In the genomic region with DNA sequence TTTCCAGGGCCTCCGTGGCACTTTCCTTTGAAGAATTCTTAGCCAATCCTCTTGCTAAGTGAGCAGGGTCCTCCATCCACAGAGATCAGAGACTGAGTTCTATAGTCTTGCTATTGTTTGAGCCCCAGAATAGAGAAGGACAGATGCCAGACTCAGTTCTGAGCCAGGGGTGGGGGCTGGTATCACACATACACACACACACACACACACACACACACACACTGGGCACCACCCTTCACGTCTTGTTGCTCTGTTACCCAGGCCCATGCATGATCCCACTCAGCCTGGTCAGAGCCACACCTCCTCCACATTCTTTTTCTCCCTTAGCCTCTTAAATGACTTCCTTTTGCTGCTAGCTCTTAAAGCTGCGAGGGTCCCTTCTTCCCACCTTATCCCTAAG, we compare ENCODE assay signal across 11 mouse cellular contexts.
A peak's percentile ranks its signal among the peaks of the same experiment; 100 is the strongest.
DNase-seq lines count a peak whose midpoint lies in the region; ATAC-seq lines count a peak whose summit lies in the region.
"Had no signal": no experiment of that assay in that cellular context is flagged by ENCODE, and none has a peak within 500 bp of the region (broad histone marks: within the 10 kb centered on the region; RNA-seq: fewer than 3 reads in every experiment).

No protein-coding gene starts in this region.

- no peaks in the 10 kb centered on the region for H3K9me3 ChIP-seq in heart, embryonic 15.5 days (replicated peaks)
- H3K9me3 ChIP-seq in embryonic facial prominence, embryonic 11.5 days (replicated peaks; ENCODE audit: control insufficient read depth, low read length) = no peaks in the 10 kb centered on the region
- H3K9me3 ChIP-seq in hindbrain, embryonic 12.5 days (replicated peaks) = no peaks in the 10 kb centered on the region
- H3K9me3 ChIP-seq in midbrain, embryonic 15.5 days = no peaks in the 10 kb centered on the region

- 49% methylated on average over 3 of the region's 3 CpGs for WGBS in heart, embryonic 15.5 days
- 24% methylated on average over 3 of the region's 3 CpGs for WGBS in embryonic facial prominence, embryonic 11.5 days
- WGBS in hindbrain, embryonic 12.5 days = 36% methylated on average over 3 of the region's 3 CpGs
- 14% methylated on average over 3 of the region's 3 CpGs for WGBS in midbrain, embryonic 15.5 days

- no peak overlapping the region for H3K4me2 ChIP-seq in heart, embryonic 15.5 days
- no peak overlapping the region for H3K4me2 ChIP-seq in embryonic facial prominence, embryonic 11.5 days (ENCODE audit: low read depth, low read length)
- no peak overlapping the region for H3K4me2 ChIP-seq in hindbrain, embryonic 12.5 days (replicated peaks)
- H3K4me2 ChIP-seq in midbrain, embryonic 15.5 days = 0 out of 2 replicates have a peak overlapping the region, but pooled peaks have one; percentile 33

- no peak for DNase-seq in heart, adult 9 months (ENCODE audit: low spot score in 2 of 2)
- no peak for DNase-seq in embryonic facial prominence, embryonic 11.5 days (ENCODE audit: low spot score)
- DNase-seq in left cerebral cortex, postnatal 36 days (ENCODE audit: low spot score in 2 of 2) = no peak
- DNase-seq in adipocyte (ENCODE audit: low spot score) = no peak
- DNase-seq: lung, postnatal 4 days; thymus, adult 2 months had no signal

- peaks cover 45% of the 10 kb centered on the region for H3K4me1 ChIP-seq in heart, embryonic 15.5 days (replicated peaks)
- peaks cover 13% of the 10 kb centered on the region for H3K4me1 ChIP-seq in embryonic facial prominence, embryonic 11.5 days (ENCODE audit: control insufficient read depth, insufficient read depth, low read length)
- peaks cover 71% of the 10 kb centered on the region for H3K4me1 ChIP-seq in hindbrain, embryonic 12.5 days
- H3K4me1 ChIP-seq in midbrain, embryonic 15.5 days = peaks cover 38% of the 10 kb centered on the region

- H3K4me3 ChIP-seq in heart, embryonic 15.5 days = no peak overlapping the region
- no peak overlapping the region for H3K4me3 ChIP-seq in embryonic facial prominence, embryonic 11.5 days (ENCODE audit: low read depth, low read length)
- H3K4me3 ChIP-seq in hindbrain, embryonic 12.5 days = no peak overlapping the region
- H3K4me3 ChIP-seq in midbrain, embryonic 15.5 days = no peak overlapping the region
- H3K4me3 ChIP-seq: left cerebral cortex, adult 2 months had no signal

- H3K9ac ChIP-seq in heart, embryonic 15.5 days = no peak overlapping the region
- H3K9ac ChIP-seq in embryonic facial prominence, embryonic 11.5 days (replicated peaks; ENCODE audit: low read length) = no peak overlapping the region
- no peak overlapping the region for H3K9ac ChIP-seq in hindbrain, embryonic 12.5 days
- H3K9ac ChIP-seq in midbrain, embryonic 15.5 days = no peak overlapping the region

- ATAC-seq in heart, embryonic 15.5 days (replicated peaks; ENCODE audit: insufficient number of reproducible peaks, insufficient read depth, low FRiP score, low read depth) = no peak
- ATAC-seq in embryonic facial prominence, embryonic 11.5 days (replicated peaks; ENCODE audit: insufficient number of reproducible peaks, low FRiP score, low TSS enrichment, low read depth) = no peak
- ATAC-seq in hindbrain, embryonic 12.5 days (ENCODE audit: low FRiP score) = peak; percentile 48
- peak; percentile 39; the same call in 1 of the 2 replicates for ATAC-seq in midbrain, embryonic 15.5 days (replicated peaks)
- ATAC-seq in monocyte, adult 5-6 weeks (replicated peaks; ENCODE audit: insufficient number of reproducible peaks, low FRiP score, low TSS enrichment, poor library complexity, severe bottlenecking) = no peak

- no peaks in the 10 kb centered on the region for H3K27me3 ChIP-seq in heart, embryonic 15.5 days
- no peaks in the 10 kb centered on the region for H3K27me3 ChIP-seq in embryonic facial prominence, embryonic 11.5 days (ENCODE audit: control insufficient read depth, insufficient read depth, low read length)
- no peaks in the 10 kb centered on the region for H3K27me3 ChIP-seq in hindbrain, embryonic 12.5 days
- no peaks in the 10 kb centered on the region for H3K27me3 ChIP-seq in midbrain, embryonic 15.5 days (replicated peaks)

- intact Hi-C loops in left cerebral cortex, postnatal 36 days (cut with DNase I) = no loop called here

- peak overlapping the region; percentile 69; the same call in 1 of the 2 replicates for H3K27ac ChIP-seq in heart, embryonic 15.5 days
- 0 out of 2 replicates have a peak overlapping the region, but pooled peaks have one; percentile 10 for H3K27ac ChIP-seq in embryonic facial prominence, embryonic 11.5 days (replicated peaks; ENCODE audit: low read depth, low read length)
- peak overlapping the region; percentile 91 for H3K27ac ChIP-seq in hindbrain, embryonic 12.5 days
- peak overlapping the region; percentile 77 for H3K27ac ChIP-seq in midbrain, embryonic 15.5 days
- H3K27ac ChIP-seq: left cerebral cortex, adult 2 months had no signal

- no peaks in the 10 kb centered on the region for H3K36me3 ChIP-seq in heart, embryonic 15.5 days
- H3K36me3 ChIP-seq in embryonic facial prominence, embryonic 11.5 days (replicated peaks; ENCODE audit: control insufficient read depth, insufficient read depth, low read depth, low read length) = no peaks in the 10 kb centered on the region
- no peaks in the 10 kb centered on the region for H3K36me3 ChIP-seq in hindbrain, embryonic 12.5 days
- no peaks in the 10 kb centered on the region for H3K36me3 ChIP-seq in midbrain, embryonic 15.5 days (replicated peaks)

Comparison
In these comparisons a context has a peak if more than half of its experiments do, and no peak if none do; other contexts are left out.
1. ATAC-seq: peak in hindbrain, embryonic 12.5 days (single experiment) and midbrain, embryonic 15.5 days (single experiment); none in heart, embryonic 15.5 days (single experiment), embryonic facial prominence, embryonic 11.5 days (single experiment) and monocyte, adult 5-6 weeks (single experiment).
2. H3K27ac ChIP-seq: peak in every context shown above with its lines; median percentile 91 in hindbrain, embryonic 12.5 days; 77 in midbrain, embryonic 15.5 days; 69 in heart, embryonic 15.5 days; 10 in embryonic facial prominence, embryonic 11.5 days.